ENCODE assay signal across 23 mouse cellular contexts in the genomic region with DNA sequence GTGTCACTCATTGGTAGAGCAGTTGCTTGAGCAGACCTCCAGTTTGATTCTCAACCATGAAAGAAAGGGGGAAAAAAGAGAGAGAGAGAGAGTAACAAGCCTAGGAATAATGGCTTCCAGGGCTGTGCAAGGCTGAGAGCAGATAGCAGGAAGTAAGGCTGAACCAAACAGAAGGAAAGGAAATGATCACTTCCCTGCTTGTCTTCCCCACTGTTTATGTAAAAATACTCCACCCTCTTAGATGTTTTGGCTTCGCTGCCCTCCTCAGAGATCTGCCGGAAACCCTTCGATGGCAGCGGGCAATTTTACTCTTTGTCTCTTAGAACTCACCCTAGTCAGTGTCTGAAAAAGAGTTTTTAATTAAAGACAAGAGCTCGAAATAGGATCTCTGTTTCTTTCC. TPM values are rescaled to one million over a fixed set of nuclear protein-coding genes. Genes with fewer than 3 reads are reported as not detected.
DNase-seq lines count a peak whose midpoint lies in the region; ATAC-seq and TF ChIP-seq lines count a peak whose summit lies in the region.
"Had no signal": no experiment of that assay in that cellular context is flagged by ENCODE, and none has a peak within 500 bp of the region (broad histone marks: within the 10 kb centered on the region; RNA-seq: fewer than 3 reads in every experiment).

No protein-coding gene starts in this region.

- no peak for TF ChIP-seq POLR2A in lung, adult 2 months (IDR thresholded peaks at IDR 0.05; ENCODE audit: borderline replicate concordance, extremely low read depth, low read depth, low read length)

- peaks cover 3 to 8% of the 10 kb centered on the region in 2 experiments; a peak in 3 of 4 replicates for H3K4me1 ChIP-seq in heart, embryonic 14.5 days (ENCODE audit: control insufficient read depth in 2 of 2, insufficient read depth in 2 of 2, low read length in 2 of 2)
- H3K4me1 ChIP-seq in lung, embryonic 14.5 days (ENCODE audit: insufficient read depth), result no peaks in the 10 kb centered on the region
- H3K4me1 ChIP-seq in lung, adult 2 months (ENCODE audit: control insufficient read depth, insufficient read depth, low read length), result peaks cover 3% of the 10 kb centered on the region; the same call in 1 of the 2 replicates

- no peak for ATAC-seq in heart, embryonic 14.5 days (ENCODE audit: insufficient number of reproducible peaks, insufficient read depth, low FRiP score, low read depth)
- ATAC-seq in lung, embryonic 14.5 days (ENCODE audit: insufficient read depth), result no peak
- ATAC-seq: activated CD4-positive, CD25-positive, alpha-beta regulatory T cell, adult 4 months; forebrain, postnatal 0 days; intestine, embryonic 15.5 days had no signal

- H3K4me3 ChIP-seq in heart, embryonic 14.5 days (ENCODE audit: control insufficient read depth in 1 of 2, insufficient read depth in 1 of 2, low read depth in 1 of 2, low read length in 2 of 2), result no peak overlapping the region
- no peak overlapping the region for H3K4me3 ChIP-seq in lung, embryonic 14.5 days (ENCODE audit: low read depth, low read length)
- H3K4me3 ChIP-seq in lung, adult 2 months (replicated peaks; ENCODE audit: extremely low read depth, low read depth, low read length), result no peak overlapping the region
- H3K4me3 ChIP-seq: embryonic facial prominence, embryonic 15.5 days; hindbrain, embryonic 13.5 days; intestine, embryonic 15.5 days; limb, embryonic 13.5 days; liver, embryonic 13.5 days; midbrain, embryonic 10.5 days had no signal

- no peak for DNase-seq in heart, postnatal 36 days
- DNase-seq in lung, embryonic 14.5 days, result peak; percentile 35
- no peak for DNase-seq in lung, adult 2 months
- peak; percentile 51 for DNase-seq in lung, postnatal 10 days
- no peak for DNase-seq in ovary, postnatal 10 days (ENCODE audit: low spot score)
- DNase-seq in adrenal gland, adult 8-10 months, result no peak
- DNase-seq: adrenal gland, postnatal 14 days; B cell, adult 2 months; cerebellum, adult 11-12 months; forebrain, postnatal 0 days; gastrocnemius, postnatal 36 days; liver, embryonic 13.5 days; right cerebral cortex, postnatal 4 days; thymus, adult 2 months had no signal

- no peaks in the 10 kb centered on the region for H3K27me3 ChIP-seq in heart, embryonic 14.5 days (ENCODE audit: control insufficient read depth, insufficient read depth, low read length)
- H3K27me3 ChIP-seq in lung, embryonic 14.5 days (ENCODE audit: insufficient read depth, low read length), result peaks cover 17% of the 10 kb centered on the region

- H3K4me2 ChIP-seq in heart, embryonic 14.5 days (ENCODE audit: low read length), result no peak overlapping the region
- H3K4me2 ChIP-seq in lung, embryonic 14.5 days, result no peak overlapping the region
- H3K4me2 ChIP-seq: embryonic facial prominence, embryonic 15.5 days; hindbrain, embryonic 13.5 days; intestine, embryonic 15.5 days; limb, embryonic 13.5 days; liver, embryonic 13.5 days had no signal

- peak overlapping the region; percentile 11 to 27; a peak in 3 of 4 replicates for H3K27ac ChIP-seq in heart, embryonic 14.5 days (replicated peaks in 1 of 2; ENCODE audit: control insufficient read depth in 1 of 2, insufficient read depth in 1 of 2, low read depth in 2 of 2, low read length in 2 of 2)
- H3K27ac ChIP-seq in lung, embryonic 14.5 days (ENCODE audit: low read depth), result 0 out of 2 replicates have a peak overlapping the region, but pooled peaks have one; percentile 24
- H3K27ac ChIP-seq: embryonic facial prominence, embryonic 15.5 days; hindbrain, embryonic 13.5 days; intestine, embryonic 15.5 days; limb, embryonic 13.5 days; liver, embryonic 13.5 days; macrophage; midbrain, embryonic 10.5 days had no signal

- no peaks in the 10 kb centered on the region for H3K36me3 ChIP-seq in heart, embryonic 14.5 days (ENCODE audit: control insufficient read depth, insufficient read depth, low read length)
- H3K36me3 ChIP-seq in lung, embryonic 14.5 days (ENCODE audit: insufficient read depth), result no peaks in the 10 kb centered on the region
- H3K36me3 ChIP-seq: embryonic facial prominence, embryonic 15.5 days; hindbrain, embryonic 13.5 days; intestine, embryonic 15.5 days; limb, embryonic 13.5 days; liver, embryonic 13.5 days; midbrain, embryonic 10.5 days had no signal

- H3K9me3 ChIP-seq in heart, embryonic 14.5 days (ENCODE audit: control insufficient read depth, low read length), result no peaks in the 10 kb centered on the region
- H3K9me3 ChIP-seq in lung, embryonic 14.5 days (ENCODE audit: low read depth, low read length), result no peaks in the 10 kb centered on the region
- H3K9me3 ChIP-seq: embryonic facial prominence, embryonic 15.5 days; hindbrain, embryonic 13.5 days; intestine, embryonic 15.5 days; limb, embryonic 13.5 days; liver, embryonic 13.5 days; midbrain, embryonic 10.5 days had no signal

- no peak for TF ChIP-seq CTCF in lung, embryonic 14.5 days (IDR thresholded peaks at IDR 0.05; ENCODE audit: low read depth)
- no peak for TF ChIP-seq CTCF in lung, adult 2 months (IDR thresholded peaks at IDR 0.05; ENCODE audit: insufficient read depth, low read length)

- 57% methylated on average over 5 of the region's 5 CpGs for WGBS in heart, embryonic 14.5 days
- WGBS in lung, embryonic 14.5 days, result 50% methylated on average over 5 of the region's 5 CpGs
- 41% methylated on average over 5 of the region's 5 CpGs for WGBS in lung, adult 2 months

- no peak overlapping the region for H3K9ac ChIP-seq in heart, embryonic 14.5 days (ENCODE audit: low read length)
- H3K9ac ChIP-seq in lung, embryonic 14.5 days, result no peak overlapping the region
- H3K9ac ChIP-seq: embryonic facial prominence, embryonic 15.5 days; forebrain, postnatal 0 days; hindbrain, embryonic 13.5 days; intestine, embryonic 15.5 days; limb, embryonic 13.5 days; liver, embryonic 13.5 days had no signal

- intact Hi-C loops in heart, postnatal 36 days (cut with DNase I), result no loop called here

RNA-seq across cellular contexts. Expression of gene Ripply3, which starts 4.5 kb away (rescaled TPM):
- polyA plus RNA-seq in heart, embryonic 14.5 days (2014; fragmentation: Nextera tagmentation; extraction: Ambion mirVana), result 5.1 and 5.5 TPM in 2 replicates
- 1 to 10 TPM; 3.7 to 5.1 TPM for total RNA-seq in heart, postnatal 36 days (2021)
- 22.7 and 23.9 TPM in 2 replicates for polyA plus RNA-seq in lung, embryonic 14.5 days (2014; fragmentation: Nextera tagmentation; extraction: Ambion mirVana)
- 34.6 and 38.6 TPM in 2 replicates for polyA plus RNA-seq in lung, adult 2 months (2012; rRNA removed)
- total RNA-seq in adrenal gland, adult 8-10 months (2022), result 10 to 100 TPM in 1 of 4 experiments, 1 to 10 TPM in 3; 4.6 to 12.6 (median 5.3) TPM
- total RNA-seq: layer of hippocampus, postnatal 14 days had no signal
- polyA plus RNA-seq: macrophage had no signal

RNA-seq across cellular contexts. Expression of gene Hlcs, which starts 10.3 kb away (rescaled TPM):
- polyA plus RNA-seq in heart, embryonic 14.5 days (2014; fragmentation: Nextera tagmentation; extraction: Ambion mirVana), result 7.6 and 8.1 TPM in 2 replicates
- 1 to 10 TPM; 4.8 to 6.7 TPM for total RNA-seq in heart, postnatal 36 days (2021)
- polyA plus RNA-seq in lung, embryonic 14.5 days (2014; fragmentation: Nextera tagmentation; extraction: Ambion mirVana), result 8.0 and 8.8 TPM in 2 replicates
- 8.9 and 9.5 TPM in 2 replicates for polyA plus RNA-seq in lung, adult 2 months (2012; rRNA removed)
- 10 to 100 TPM; 20.7 to 31.7 (median 24.9) TPM for total RNA-seq in adrenal gland, adult 8-10 months (2022)

RNA-seq across cellular contexts. Expression of gene Ttc3, which starts 46.7 kb away (rescaled TPM):
- polyA plus RNA-seq in heart, embryonic 14.5 days (2014; fragmentation: Nextera tagmentation; extraction: Ambion mirVana), result 186 and 200 TPM in 2 replicates
- total RNA-seq in heart, postnatal 36 days (2021), result 10 to 100 TPM; 75.4 to 82.1 TPM
- polyA plus RNA-seq in lung, embryonic 14.5 days (2014; fragmentation: Nextera tagmentation; extraction: Ambion mirVana), result 204 and 215 TPM in 2 replicates
- polyA plus RNA-seq in lung, adult 2 months (2012; rRNA removed), result 25.9 and 26.5 TPM in 2 replicates
- total RNA-seq in adrenal gland, adult 8-10 months (2022), result 100 to 1,000 TPM in 3 of 4 experiments, 10 to 100 TPM in 1; 89.1 to 149 (median 120) TPM

RNA-seq across cellular contexts. Expression of gene Pigp, which starts 48.0 kb away (rescaled TPM):
- 89.0 and 117 TPM in 2 replicates for polyA plus RNA-seq in heart, embryonic 14.5 days (2014; fragmentation: Nextera tagmentation; extraction: Ambion mirVana)
- 100 to 1,000 TPM in 1 of 2 experiments, 10 to 100 TPM in 1; 99.1 to 103 TPM for total RNA-seq in heart, postnatal 36 days (2021)
- 73.2 and 74.0 TPM in 2 replicates for polyA plus RNA-seq in lung, embryonic 14.5 days (2014; fragmentation: Nextera tagmentation; extraction: Ambion mirVana)
- 20.6 and 23.8 TPM in 2 replicates for polyA plus RNA-seq in lung, adult 2 months (2012; rRNA removed)
- total RNA-seq in adrenal gland, adult 8-10 months (2022), result 100 to 1,000 TPM in 2 of 4 experiments, 10 to 100 TPM in 2; 80.9 to 101 (median 98.6) TPM

Comparison
In these comparisons a context has a peak if more than half of its experiments do, and no peak if none do; other contexts are left out.
1. DNase-seq: peak in lung, embryonic 14.5 days (single experiment) and lung, postnatal 10 days (single experiment); none in heart, postnatal 36 days (0 of 2), lung, adult 2 months (single experiment), ovary, postnatal 10 days (single experiment) and adrenal gland, adult 8-10 months (single experiment).